Mouse (Mus musculus) CD4-positive helper T cell, adult 2 months (primary cell): Measurements from ENCODE around the gene Asphd1.
"Not testable (repeated sequence)": the region's sequence is repeated elsewhere in the genome, so short reads cannot be mapped to it uniquely, and the experiment has no call there.

Experiments used
- DNase-seq: peaks from one replicate; pipeline ENCODE4 v3.0.0-alpha.2; 2012; ENCODE audit warnings: low read depth, missing footprints, low spot score

Asphd1 gene

DNA sequence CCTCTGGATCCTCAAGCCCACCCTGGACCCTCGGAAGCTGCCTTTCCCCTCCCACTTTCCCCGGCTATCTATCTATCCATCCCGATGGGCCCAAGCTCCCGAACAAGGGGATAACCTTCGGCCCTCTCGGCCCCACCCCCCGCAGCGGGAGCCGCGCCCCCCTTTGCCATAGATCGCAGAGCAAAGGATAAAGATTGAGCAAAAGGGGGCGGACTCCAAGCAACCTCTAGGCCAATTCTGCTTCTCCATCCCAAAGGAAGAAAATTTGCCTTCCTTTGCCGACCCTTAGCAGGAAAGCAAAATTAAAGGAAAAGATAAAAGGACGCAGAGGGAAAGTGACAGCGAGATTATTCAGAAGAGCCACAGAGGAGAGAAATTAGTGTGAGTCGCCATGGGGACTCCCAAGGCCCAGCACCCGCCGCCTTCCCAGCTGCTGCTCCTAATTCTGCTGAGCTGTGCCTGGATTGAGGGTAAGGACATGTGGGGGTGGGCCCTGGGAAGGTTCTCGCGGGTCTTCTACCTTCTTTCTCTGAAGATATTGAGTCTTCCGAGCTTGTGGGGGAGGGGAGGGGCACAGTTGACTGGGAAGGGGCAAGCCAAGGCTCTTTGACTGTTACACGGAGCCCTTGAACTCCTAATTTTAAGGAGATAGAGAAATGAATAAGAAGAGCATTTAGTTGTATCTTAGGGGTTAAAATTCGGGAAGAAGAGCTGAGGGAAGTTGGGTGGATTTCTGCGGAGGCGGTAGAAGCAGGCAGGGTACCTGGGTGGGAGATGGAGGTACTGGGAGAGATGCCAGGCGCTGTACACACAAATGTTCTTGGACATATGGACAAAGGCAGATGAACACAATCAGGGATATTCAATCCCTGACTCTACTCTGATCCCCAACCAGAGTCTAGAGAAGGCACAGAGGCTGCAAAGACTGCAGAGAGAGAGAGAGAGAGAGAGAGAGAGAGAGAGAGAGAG lies 1.5 kb upstream of the Asphd1 start:
- no peak for DNase-seq

DNA sequence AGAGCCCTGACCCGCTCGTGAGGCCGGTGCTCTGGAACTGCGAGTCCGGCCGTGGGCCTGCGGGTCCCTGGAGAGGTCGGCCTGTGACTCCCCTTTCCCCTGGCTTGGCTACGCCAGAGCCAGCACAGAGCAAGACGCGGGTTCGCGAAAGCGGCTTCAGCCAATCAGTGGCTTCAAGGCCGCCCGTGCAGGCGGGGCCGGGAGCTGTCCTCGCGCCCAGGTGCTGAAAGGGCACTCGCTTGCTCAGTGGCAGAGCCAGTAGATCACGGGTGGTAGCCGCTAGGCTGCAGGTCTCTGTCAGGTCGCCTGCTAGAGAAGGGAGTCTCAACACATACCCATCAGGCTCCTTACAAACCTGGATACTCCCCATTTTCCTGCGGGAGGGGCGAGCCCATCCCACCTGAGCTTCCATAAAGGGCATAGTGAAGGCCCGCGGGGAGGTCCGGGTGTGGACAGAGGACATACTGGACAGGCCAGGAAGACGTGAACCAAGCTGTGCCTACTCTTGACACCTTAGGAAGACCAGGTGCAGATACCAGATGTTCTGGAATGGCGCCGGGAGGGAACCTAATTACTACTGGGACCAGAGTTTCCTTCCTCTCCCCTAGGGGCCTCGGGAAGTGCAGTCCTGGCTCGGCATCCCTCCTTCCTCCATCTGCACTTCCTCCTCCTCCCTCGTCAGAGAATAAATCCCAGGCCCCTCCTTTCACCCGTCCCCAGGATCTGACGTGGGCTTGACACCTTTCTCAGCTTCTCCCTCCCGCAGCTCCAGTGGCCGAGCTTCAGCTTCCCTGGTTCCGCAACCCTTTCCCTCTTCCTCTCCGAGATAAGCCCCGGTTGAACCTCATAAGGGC lies 638 bp upstream of the Asphd1 start, which contains the start of gene Sez6l2:
Sez6l2 (plus strand) TSS at position 771 of the 854 bp plus-strand sequence.
- peak; percentile 87 for DNase-seq

DNA sequence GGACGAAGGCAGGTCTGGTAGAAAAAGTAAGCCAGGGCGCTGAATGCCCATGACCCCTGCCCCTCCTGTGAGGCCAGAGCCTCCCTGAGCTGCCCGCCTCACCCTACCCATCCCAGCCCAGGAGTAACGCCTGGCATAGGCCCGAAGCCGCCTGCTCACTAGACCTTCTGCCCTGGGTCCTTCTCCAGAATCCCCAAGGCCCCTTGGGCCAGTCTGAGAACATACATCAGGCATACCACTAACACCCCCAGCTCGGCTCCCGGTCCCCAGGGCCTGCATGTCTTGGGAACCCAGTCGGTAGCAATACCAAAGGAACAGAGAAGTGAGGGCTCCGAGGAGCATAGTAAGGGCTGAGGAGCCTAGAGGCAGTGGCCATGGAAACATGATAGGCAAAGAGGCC lies 756 bp downstream of the Asphd1 start:
- no peak for DNase-seq

DNA sequence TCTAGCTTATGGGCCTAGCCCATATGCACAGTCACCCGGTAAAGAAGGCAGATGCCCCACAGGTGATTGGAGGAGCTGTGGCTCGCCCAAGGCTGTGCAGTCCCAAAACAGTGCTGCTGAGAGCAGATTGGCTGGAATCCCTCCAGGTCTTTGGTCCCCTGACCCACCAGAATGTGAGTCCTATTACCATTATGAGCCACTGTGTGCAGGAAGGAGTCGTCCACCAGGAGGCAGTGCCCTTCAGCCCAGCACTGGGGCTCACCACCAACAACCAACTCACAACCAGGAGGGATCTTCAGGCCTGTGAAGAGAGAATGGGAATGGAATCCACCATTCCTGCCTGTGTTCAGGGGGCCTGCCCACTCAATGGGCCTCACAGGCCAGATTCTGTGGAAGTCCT lies 2.9 kb downstream of the Asphd1 start:
- peak; percentile 59 for DNase-seq

DNA sequence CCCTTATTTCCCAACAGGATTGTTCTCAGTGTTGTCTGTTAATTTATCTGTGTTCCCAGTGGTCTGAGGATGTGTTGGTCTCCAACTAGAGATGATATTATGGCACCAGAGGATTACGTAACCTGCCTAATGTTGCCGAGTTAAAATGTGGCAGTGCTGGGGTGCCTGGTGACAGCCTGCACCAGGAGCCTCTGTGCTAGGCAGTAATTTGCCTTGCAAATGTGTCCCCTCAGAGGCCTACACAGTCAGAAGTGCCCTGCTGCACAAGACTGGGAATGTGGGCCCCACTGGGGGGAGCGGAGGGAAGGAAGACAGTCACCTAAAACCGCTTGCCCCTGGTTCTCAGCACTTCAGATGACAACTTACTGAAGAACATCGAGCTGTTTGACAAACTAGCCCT lies 7.6 kb downstream of the Asphd1 start:
- no peak for DNase-seq

DNA sequence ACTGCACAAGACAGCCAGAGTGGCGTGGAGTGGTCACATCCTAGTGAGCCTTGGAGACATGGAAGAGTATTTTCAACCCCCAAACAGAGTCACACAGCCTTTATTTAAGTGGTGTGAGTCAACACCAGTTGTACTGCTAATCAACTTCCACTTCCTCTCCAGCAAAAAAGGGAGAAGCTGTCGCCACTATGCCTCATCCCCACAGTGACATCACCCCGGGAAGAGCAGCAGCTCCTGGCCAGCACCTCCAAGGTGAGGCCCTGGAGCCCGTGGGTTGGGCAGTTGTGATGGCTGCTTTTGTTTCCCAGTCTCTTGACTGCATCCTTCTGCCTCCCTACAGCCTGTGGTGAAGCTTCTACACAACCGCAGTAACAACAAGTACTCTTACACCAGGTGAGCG lies 8.2 kb downstream of the Asphd1 start:
- DNase-seq: no peak

DNA sequence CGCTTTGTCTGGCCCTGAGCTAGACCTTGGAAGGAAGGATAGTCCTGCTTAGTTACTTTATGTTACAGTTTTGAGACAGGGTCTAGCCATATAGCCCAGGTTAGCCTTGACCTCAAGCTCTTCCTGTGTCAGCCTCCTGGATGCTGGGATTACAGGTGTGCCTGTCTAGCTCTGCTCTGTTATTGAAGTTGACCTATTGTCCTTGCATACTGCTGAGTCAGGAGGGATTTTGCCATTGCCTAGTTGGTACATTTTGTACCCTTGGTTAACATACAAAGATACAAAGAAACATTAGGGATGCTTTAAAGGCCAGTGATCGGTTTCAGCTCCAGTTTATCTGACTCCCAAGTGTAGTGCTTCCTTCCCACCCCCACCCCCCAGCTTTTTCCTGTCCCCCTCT lies 16.7 kb downstream of the Asphd1 start:
- no peak for DNase-seq

DNA sequence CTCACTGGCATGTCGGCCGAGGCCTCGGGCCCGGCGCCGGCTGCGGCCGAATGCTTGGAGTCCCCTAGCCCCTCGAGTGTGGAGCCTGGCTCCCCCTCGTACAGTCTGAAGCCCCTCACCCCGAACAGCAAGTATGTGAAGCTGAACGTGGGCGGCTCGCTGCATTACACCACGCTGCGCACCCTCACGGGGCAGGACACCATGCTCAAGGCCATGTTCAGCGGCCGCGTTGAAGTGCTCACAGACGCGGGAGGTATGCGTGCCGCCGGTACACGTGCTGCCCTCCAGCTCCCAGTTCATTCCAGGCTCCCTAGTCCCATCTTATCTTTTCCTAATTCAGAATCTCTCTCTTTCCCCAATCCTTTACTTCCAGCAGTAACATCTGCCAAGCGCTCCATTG lies 20.3 kb downstream of the Asphd1 start:
- no peak for DNase-seq

DNA sequence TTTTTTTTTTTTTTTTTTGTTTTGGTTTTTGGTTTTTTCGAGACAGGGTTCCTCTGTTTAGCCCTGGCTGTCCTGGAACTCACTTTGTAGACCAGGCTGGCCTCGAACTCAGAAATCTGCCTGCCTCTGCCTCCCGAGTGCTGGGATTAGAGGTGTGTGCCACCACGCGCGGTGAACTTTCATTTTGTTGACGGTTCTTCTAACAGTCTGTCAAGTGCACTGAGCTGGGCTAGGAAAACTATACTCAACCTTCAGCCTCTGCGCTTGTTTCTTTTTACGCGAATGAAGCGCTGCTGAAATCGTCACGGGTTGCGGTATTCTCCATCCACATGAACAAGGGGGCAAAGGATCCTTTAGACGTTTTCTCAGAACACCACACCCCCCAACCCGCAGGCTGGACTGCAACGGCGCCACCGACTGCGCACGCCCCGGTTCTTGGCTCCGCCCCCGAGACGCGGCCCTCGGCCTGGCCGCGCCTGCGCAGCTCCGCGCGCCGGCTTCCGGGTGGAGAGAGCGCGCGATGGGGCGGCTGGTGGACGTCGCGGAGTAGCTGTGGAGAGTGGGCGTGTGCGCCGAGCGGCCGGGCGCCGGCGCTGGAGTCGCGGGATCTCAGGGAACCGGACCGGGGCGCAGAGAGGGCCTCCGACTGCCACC lies 20.9 kb downstream of the Asphd1 start, which contains the start of gene Kctd13:
Kctd13 (plus strand) TSS at position 496 of the 654 bp plus-strand sequence.
- peak; percentile 95 for DNase-seq

DNA sequence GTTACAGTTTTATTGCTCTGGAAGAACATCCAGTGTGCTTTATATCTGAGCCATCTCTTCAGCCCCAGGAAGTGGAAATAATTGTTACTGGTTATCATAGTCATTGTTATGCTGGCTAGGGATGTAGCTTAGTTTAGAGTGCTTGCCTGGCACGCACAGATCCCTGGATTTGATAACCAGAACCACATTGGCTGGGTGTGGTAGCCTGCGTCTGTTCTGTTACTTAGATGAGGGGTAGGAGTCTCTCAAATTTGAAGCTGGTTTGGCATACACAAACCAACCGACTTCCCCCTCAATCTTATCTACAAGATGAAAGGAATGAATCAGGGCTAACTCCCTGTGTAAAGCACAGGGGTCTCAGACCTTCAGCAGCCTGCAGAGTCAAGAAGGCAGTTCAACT lies 23.1 kb downstream of the Asphd1 start:
- DNase-seq: peak; percentile 65

DNA sequence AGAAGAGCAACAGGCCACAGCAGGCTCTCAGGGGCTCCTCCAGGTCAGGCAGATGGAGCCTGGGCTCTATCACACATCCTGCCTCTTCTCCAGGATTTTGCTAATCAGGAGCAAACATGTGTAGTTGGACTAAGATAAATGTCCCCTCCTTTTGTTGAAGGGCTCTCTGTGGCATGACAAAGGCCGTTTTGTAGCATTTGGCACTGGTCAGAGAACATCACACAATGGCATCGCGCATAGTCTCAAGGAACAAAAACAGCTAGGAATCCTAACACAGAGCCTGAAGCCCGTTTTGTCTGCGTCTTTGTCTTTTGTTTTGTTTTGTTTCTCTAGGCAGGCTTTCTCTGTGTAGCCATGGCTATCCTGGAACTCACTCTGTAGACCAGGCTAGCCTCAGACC lies 25.4 kb downstream of the Asphd1 start:
- no peak for DNase-seq

DNA sequence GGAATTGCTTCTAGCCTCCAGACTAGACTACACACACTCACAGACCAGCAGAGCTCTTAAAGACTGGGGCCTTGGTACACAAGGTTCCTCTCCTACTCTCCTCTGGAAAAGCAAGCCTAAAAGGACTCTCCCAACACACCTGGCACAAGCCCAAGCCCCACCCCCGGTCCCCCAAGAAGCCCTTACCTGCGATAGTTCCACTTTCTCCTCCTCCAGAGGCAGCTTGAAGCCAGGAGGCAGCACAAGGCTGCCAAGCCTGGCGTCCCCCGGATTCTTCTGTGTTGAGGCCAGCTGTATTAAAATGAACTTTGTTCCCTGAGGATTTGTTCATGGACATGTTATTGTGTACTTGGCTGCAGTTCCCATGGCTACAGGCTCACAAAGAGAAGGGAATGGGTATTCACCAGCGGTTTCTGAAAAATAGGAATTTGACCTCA lies 26.7 kb downstream of the Asphd1 start, which contains the start of gene Tmem219:
Tmem219 (minus strand) TSS at position 294 of the 437 bp plus-strand sequence.
- no peak for DNase-seq

DNA sequence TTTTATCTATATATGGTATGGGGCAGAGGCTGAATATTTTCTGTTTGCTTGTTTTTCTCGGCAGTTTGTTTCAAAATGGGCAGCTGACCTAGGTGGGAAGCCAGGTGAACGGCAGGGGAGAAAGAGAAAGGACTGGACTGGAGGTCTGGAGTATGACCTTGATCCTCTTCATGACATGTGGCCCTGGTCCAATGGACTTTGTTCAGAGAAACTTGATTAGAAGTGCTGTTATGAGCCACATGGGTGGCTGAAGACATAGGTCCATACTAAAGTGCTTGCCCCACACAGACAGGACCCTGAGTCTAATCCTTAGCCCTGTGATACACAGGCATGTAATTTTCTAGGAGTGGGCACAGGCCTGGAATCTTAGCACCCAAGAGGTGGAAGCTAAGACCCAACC lies 27.8 kb downstream of the Asphd1 start:
- no peak for DNase-seq

DNA sequence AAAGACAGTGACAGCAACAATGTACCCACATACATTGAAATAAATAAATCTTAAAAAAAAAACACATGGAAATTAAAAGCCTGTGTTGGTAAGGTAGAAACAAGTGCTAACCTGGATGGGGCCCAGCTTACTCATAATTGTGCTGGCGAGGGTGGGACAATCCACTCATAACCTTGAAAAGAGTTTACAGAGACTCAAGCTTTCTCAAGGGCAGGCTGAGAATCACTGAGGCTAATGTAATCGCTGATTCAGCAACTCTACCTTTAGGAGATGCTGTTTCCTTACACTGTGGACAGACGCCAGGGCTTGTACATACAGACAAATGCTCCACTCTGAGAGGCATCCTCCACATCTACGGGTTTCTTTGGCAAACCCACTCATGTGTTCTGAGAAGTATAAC lies 29.4 kb downstream of the Asphd1 start:
- no peak for DNase-seq

DNA sequence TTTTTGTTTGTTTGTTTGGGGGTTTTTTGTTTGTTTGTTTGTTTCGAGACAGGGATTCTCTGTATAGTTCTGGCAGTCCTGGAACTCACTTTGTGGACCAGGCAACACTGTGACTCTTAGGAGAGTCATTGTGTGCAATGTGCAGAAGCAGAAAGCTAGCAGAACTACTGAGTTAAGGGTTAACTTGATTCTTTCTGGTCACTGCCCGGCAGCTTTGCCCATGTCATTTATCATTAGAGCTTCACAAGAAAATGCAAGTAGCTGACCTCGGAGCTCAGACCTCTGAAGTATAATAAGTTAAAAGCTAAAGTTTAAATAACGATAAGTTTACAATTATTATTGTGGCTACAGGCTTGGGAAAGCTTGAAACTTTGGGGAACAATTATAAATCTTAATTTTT lies 31.0 kb downstream of the Asphd1 start:
- DNase-seq: not testable (repeated sequence)

DNA sequence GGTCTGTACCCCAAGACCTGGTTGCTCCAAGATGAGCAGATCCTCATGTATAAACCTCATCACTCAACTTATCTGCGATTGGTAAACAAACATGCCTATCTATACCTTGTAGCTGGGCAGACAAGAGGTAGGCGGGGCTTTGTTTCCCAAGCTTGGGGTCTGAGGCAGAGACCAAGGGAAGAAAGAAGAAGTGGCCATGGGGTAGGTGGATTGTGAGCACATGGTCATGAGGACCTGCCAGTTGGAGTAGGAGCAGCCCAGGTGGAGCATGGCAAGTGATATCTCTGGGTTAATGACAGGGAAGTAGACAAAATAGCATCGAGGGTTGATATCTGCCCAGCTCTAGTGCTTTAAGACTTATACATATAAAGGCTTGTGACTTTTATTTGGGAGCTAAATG lies 34.5 kb downstream of the Asphd1 start:
- DNase-seq: no peak

DNA sequence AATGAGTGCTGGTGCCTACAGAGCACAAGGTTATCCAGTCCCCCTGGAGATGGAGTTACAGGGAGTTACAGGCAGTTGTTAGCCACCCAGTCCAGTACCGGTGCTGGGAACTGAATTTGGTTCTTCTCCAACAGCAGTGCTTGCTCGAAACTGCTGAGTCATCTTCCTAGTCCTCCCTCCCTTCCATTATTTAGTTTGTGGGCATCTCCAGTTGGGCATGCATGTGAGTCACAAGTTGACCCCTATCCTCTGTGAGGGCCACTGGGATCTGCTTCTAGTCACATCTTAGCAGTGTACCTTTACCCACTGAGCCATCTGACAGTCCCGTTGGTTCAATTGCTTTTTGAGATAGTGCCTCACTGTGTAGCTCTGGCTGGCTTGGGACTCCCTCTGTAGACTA lies 43.8 kb downstream of the Asphd1 start:
- DNase-seq: no peak

DNA sequence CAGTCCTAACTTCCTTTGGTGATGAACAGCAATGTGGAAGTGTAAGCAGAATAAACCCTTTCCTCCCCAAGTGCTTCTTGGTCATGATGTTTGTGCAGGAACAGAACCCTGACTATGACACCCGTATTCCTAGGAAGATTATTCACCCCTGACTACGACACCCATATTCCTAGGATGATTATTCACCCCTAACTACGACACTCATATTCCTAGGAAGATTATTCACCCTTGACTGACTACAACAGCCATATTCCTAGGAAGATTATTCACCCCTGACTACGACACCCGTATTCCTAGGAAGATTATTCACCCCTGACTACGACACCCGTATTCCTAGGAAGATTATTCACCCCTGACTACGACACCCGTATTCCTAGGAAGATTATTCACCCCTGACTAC lies 49.6 kb downstream of the Asphd1 start:
- not testable (repeated sequence) for DNase-seq

DNA sequence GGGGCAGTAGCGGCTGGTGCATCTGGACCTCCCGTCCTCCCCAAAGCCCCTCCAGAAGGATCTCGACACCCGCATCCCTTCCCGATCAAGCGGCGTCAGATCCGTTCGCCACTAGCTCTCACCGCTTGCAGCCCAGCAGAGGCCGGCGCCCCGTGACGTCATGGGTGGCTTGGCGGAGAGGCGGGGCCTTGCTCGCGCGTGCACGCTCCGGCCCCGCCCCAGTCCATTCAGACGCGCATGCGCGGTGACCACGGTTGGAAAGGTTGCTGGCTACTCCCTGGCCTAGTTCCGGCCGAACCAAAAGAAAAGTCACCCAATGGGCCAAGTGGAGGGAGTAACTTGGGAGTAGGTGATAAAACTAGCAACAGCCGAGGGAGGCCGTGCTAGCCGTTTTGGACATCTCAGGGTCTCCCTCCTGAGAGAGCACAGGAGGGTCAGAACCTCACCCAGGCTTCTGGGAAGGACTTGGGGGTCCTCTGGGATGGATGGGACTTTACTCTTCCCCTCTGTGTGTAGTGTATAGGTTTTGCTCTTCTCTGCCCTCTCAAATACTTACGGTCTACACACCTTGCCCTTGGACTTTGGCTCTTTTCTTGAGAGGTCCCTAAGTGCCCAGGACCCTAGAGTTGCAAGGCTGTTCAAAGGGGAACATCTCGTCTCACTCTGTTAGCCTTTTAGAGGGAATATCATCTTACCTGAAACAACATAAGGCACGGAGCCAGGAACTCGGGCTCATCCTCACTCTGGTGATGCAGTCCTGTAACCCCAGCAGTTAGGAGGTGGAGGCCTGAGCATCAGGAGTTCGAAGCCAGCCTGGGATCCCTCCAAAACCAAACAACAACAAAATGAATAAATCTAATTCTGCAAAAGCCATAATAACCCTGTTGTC lies 51.0 kb downstream of the Asphd1 start:
- DNase-seq: peak; percentile 91

DNA sequence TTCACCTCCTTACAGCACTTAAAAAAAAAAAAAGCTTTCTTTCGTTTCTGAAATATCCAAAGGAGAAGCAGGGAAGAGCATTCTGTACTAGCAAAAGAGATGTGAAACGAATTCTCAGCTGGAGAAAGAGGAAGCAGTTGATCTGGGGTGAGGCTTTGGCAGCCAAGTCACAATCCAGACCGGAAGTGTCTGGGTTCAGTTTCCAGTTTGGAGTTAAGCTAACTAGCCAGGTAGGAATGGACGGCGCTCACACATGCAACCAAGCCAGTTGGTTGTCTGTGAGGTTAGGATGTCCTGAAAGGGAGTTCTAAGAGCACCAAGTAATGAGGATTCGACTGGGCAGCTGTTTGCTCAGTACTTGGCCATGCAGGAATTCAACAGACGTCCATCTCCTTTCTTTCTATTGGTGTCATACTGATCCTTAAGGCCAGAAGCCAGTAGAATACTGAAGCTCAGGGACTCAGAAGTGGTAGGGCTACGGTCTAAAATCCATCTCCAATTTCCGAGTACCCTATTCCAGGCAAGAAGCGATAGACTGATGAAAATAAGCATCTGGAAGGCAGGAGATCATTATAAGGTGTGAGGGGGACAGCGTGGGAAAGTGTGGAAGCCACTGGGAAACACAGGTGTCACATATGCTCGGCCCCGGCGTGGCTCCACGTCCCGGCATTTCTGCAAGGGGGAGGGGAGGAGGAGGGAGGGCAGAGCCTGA lies 51.8 kb downstream of the Asphd1 start:
- DNase-seq: peak; percentile 41
